Mouse (Mus musculus) kidney, postnatal 0 days (tissue): ENCODE data around the gene Kif6. TPM values are rescaled to one million over a fixed set of nuclear protein-coding genes. Genes with fewer than 3 reads are reported as not detected.

Source experiments
- ATAC-seq: fragments of 200-750 bp; cut with Nextera tagmentation; replicated peaks from 2 replicates; pipeline ENCODE4 v1.8.0; 2017; ENCODE audit warnings: low read depth, moderate number of reproducible peaks, moderate TSS enrichment, moderate library complexity; ENCODE audit not compliant: low FRiP score
- DNase-seq: peaks from one replicate; pipeline ENCODE4 v3.0.0-alpha.2; 2016; ENCODE audit warnings: low spot score
- H3K27ac ChIP-seq: fragments of 300-500 bp; sonication (generic); 2 replicates; pipeline ENCODE4 v1.5.1; 2014; ENCODE audit warnings: mild to moderate bottlenecking
- H3K27me3 ChIP-seq: fragments of 300-500 bp; sonication (generic); 2 replicates; pipeline ENCODE4 v1.6.1; 2014; ENCODE audit warnings: low read length, mixed read lengths; ENCODE audit not compliant: insufficient read depth
- H3K36me3 ChIP-seq: fragments of 300-500 bp; sonication (generic); 2 replicates; pipeline ENCODE4 v1.6.1; 2014; ENCODE audit warnings: low read length, mixed read lengths; ENCODE audit not compliant: insufficient read depth
- H3K4me1 ChIP-seq: fragments of 300-500 bp; sonication (generic); replicated peaks from 2 replicates; pipeline ENCODE4 v1.6.1; 2014; ENCODE audit warnings: antibody characterized with exemption, low read length, mixed read lengths; ENCODE audit not compliant: insufficient read depth
- H3K4me2 ChIP-seq: fragments of 300-500 bp; sonication (generic); 2 replicates; pipeline ENCODE4 v1.6.1; 2014; ENCODE audit warnings: mild to moderate bottlenecking, low read length, moderate library complexity, mixed read lengths
- H3K4me3 ChIP-seq: fragments of 300-500 bp; sonication (generic); replicated peaks from 2 replicates; pipeline ENCODE4 v1.5.1; 2014; ENCODE audit warnings: low read depth, low read length
- H3K9ac ChIP-seq: fragments of 300-500 bp; sonication (generic); 2 replicates; pipeline ENCODE4 v1.6.1; 2014; ENCODE audit warnings: low read depth, low read length
- H3K9me3 ChIP-seq: fragments of 300-500 bp; sonication (generic); replicated peaks from 2 replicates; pipeline ENCODE4 v1.6.1; 2016; ENCODE audit warnings: low read length, inconsistent platforms, mixed read lengths
- CTCF ChIP-seq: IDR thresholded peaks from 2 replicates; pipeline ENCODE4 v1.5.1; 2016; ENCODE audit warnings: antibody characterized with exemption, low read depth, mild to moderate bottlenecking, moderate library complexity
- WGBS: fragments of 180-500 bp; shearing (Covaris S2); extraction: QIAGEN DNeasy Blood & Tissue Kit; methylation state at CpG from one replicate; pipeline ENCODE4 v1.1.7; 2014; 5-methylcytosine and 5-hydroxymethylcytosine counted together
- polyA plus RNA-seq: library from polyadenylated mRNA; unstranded; fragments of >200 nt; fragmentation: Nextera tagmentation; extraction: Ambion mirVana; gene quantifications from 2 replicates; pipeline ENCODE4 v1.2.1, GENCODE M21; 2015

The Kif6 gene
- polyA plus RNA-seq, 1 experiment from 2014 or later: 1.3 TPM

- Histone ChIP-seq H3K4me3 (no peak overlapping the region), H3K27ac (no peak overlapping the region), H3K4me2 (no peak overlapping the region), H3K4me1 (no peaks in the 10 kb centered on the region), H3K36me3 (no peaks in the 10 kb centered on the region), H3K9me3 (no peaks in the 10 kb centered on the region), H3K27me3 (no peaks in the 10 kb centered on the region), H3K9ac (no peak overlapping the region)
- TF ChIP-seq CTCF: peak; percentile 27; the same call in 1 of the 2 replicates
- ATAC-seq: no peak
- WGBS: 95% methylated on average over 2 of the region's 2 CpGs
- DNase-seq: no peak
These were observed 111.3 kb downstream of the Kif6 start for GRCm38 (mm10) chr17:49726206-49726605.

- Histone ChIP-seq H3K4me3 (no peak overlapping the region), H3K4me2 (no peak overlapping the region), H3K27me3 (no peaks in the 10 kb centered on the region), H3K27ac (no peak overlapping the region), H3K4me1 (no peaks in the 10 kb centered on the region), H3K36me3 (no peaks in the 10 kb centered on the region), H3K9ac (no peak overlapping the region), H3K9me3 (no peaks in the 10 kb centered on the region)
- 71% methylated on average over 4 of the region's 4 CpGs for WGBS
- no peak for ATAC-seq
- TF ChIP-seq CTCF: no peak
- no peak for DNase-seq
These were observed 112.0 kb downstream of the Kif6 start for GRCm38 (mm10) chr17:49726976-49727375.

DNA sequence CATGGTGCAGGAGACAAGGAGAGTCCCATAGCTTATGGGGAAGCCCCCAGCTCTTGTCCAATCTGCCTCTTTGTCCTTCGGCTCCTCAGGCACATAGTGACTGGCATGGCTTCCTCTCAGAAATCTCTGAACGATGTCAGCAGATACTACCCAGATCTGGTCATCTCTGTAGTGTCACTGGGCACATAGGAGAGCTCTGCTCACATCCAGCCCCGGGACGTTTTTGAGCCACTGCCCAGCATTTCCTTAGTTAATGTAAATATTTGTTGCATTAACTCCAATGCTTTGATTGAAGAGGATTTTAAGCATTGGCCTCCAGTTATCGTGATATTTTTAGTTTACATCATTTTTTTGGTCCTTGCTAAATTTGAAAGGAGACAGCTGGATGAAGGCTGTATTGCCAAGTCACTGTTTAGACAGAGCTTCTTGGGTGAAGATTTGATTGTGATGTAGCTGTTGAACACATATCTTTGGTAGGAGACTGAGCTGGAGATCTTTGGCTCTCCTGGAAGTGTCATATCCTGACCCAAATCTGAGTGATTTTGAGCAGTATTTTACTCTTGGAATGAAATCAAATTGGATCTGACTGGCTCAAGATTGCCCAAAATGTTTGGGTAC lies 112.6 kb downstream of the Kif6 start:
- H3K4me2 ChIP-seq: no peak overlapping the region
- H3K36me3 ChIP-seq: no peaks in the 10 kb centered on the region
- no peak for ATAC-seq
- H3K27me3 ChIP-seq: no peaks in the 10 kb centered on the region
- no peak overlapping the region for H3K9ac ChIP-seq
- no peak overlapping the region for H3K4me3 ChIP-seq
- WGBS: 70% methylated on average over 5 of the region's 5 CpGs
- no peak for TF ChIP-seq CTCF
- DNase-seq: peak; percentile 52
- no peaks in the 10 kb centered on the region for H3K9me3 ChIP-seq
- no peak overlapping the region for H3K27ac ChIP-seq
- H3K4me1 ChIP-seq: no peaks in the 10 kb centered on the region

DNA sequence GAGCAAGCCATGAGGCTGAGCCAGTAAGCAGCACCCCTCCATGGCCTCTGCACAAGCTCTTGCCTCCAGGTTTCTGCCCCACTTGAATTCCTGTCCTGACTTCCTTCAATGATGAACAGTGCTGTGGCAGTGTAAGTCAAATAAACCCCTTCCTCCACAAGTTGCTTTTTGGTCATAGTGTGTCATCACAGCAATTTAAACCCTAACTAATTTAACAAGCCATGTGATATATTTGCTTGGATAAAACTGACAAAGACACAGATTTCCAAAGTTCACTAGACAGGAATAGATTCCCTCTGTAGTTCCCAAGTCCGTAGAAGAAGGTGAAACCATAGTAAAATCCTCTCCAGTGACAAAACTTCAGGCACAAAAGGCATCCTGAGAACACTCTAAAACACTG lies 114.9 kb downstream of the Kif6 start:
- no peak overlapping the region for H3K4me3 ChIP-seq
- H3K4me1 ChIP-seq: no peaks in the 10 kb centered on the region
- 62% methylated on average over 1 of the region's 1 CpGs for WGBS
- no peaks in the 10 kb centered on the region for H3K36me3 ChIP-seq
- ATAC-seq (no peak), DNase-seq (no peak)
- H3K27me3 ChIP-seq: no peaks in the 10 kb centered on the region
- no peak overlapping the region for H3K9ac ChIP-seq
- H3K9me3 ChIP-seq: no peaks in the 10 kb centered on the region
- H3K4me2 ChIP-seq: no peak overlapping the region
- H3K27ac ChIP-seq: no peak overlapping the region
- no peak for TF ChIP-seq CTCF

GRCm38 (mm10) chr17:49732706-49733105 lies 117.8 kb downstream of the Kif6 start:
- 91% methylated on average over 8 of the region's 8 CpGs for WGBS
- no peak overlapping the region for H3K9ac ChIP-seq
- no peak overlapping the region for H3K4me3 ChIP-seq
- no peak for TF ChIP-seq CTCF
- no peaks in the 10 kb centered on the region for H3K9me3 ChIP-seq
- ATAC-seq (no peak), DNase-seq (no peak)
- no peaks in the 10 kb centered on the region for H3K36me3 ChIP-seq
- no peak overlapping the region for H3K4me2 ChIP-seq
- H3K4me1 ChIP-seq: 0 out of 2 replicates have a peak, but pooled peaks cover 1% of the 10 kb centered on the region
- H3K27me3 ChIP-seq: no peaks in the 10 kb centered on the region
- H3K27ac ChIP-seq: no peak overlapping the region

- no peaks in the 10 kb centered on the region for H3K27me3 ChIP-seq
- no peak for TF ChIP-seq CTCF
- no peak overlapping the region for H3K9ac ChIP-seq
- ATAC-seq: no peak
- no peak overlapping the region for H3K27ac ChIP-seq
- WGBS: 81% methylated on average over 6 of the region's 6 CpGs
- 0 out of 2 replicates have a peak, but pooled peaks cover 5% of the 10 kb centered on the region for H3K4me1 ChIP-seq
- H3K4me3 ChIP-seq: no peak overlapping the region
- DNase-seq: no peak
- H3K4me2 ChIP-seq: no peak overlapping the region
- H3K9me3 ChIP-seq: no peaks in the 10 kb centered on the region
- no peaks in the 10 kb centered on the region for H3K36me3 ChIP-seq
These were observed 119.1 kb downstream of the Kif6 start for GRCm38 (mm10) chr17:49734079-49734478.

DNA sequence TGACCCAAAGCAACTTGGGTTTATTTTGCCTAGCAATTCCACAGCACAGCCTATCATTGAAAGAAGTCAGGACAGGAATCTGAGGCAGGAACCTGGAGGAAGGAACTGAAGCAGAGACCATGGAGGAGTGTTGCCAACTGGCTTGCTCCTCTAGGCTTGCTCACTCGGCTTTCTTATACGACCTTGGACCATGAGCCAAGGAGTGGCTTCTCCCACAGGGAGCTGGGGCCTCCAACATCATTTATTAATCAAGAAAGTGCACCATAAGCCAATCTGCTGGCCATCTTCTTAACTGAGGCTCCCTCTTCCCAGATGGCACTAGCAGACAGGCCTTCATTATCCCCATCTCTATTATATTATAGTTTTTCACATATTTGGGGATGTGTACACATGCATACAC lies 119.8 kb downstream of the Kif6 start:
- Histone ChIP-seq H3K36me3 (no peaks in the 10 kb centered on the region), H3K4me1 (0 out of 2 replicates have a peak, but pooled peaks cover 5% of the 10 kb centered on the region), H3K9me3 (no peaks in the 10 kb centered on the region), H3K9ac (no peak overlapping the region), H3K27ac (no peak overlapping the region), H3K4me3 (no peak overlapping the region), H3K27me3 (no peaks in the 10 kb centered on the region), H3K4me2 (no peak overlapping the region)
- DNase-seq (no peak), ATAC-seq (no peak)
- no peak for TF ChIP-seq CTCF
- WGBS: 89% methylated on average over 2 of the region's 2 CpGs
